In genomic region chr12:12937088-12937487, GRCm38 (mm10) we compare ENCODE assay signal across 8 mouse cellular contexts. TPM values are rescaled to one million over a fixed set of nuclear protein-coding genes. Genes with fewer than 3 reads are reported as not detected.
DNase-seq lines count a peak whose midpoint lies in the region; ATAC-seq lines count a peak whose summit lies in the region.

No protein-coding gene starts in this region.

- 0 out of 2 replicates have a peak overlapping the region, but pooled peaks have one; percentile 17 for H3K27ac ChIP-seq in lung, embryonic 16.5 days (ENCODE audit: low read length)
- peak overlapping the region; percentile 98 for H3K27ac ChIP-seq in neural tube, embryonic 13.5 days (replicated peaks)

- DNase-seq in cerebellum, postnatal 10 days, result peak; percentile 49 to 50
- DNase-seq in cerebellum, adult 9-11 months, result no peak
- DNase-seq in lung, postnatal 14 days, result no peak
- peak; percentile 13 to 15 for DNase-seq in layer of hippocampus, postnatal 25 days (ENCODE audit: extremely low spot score in 1 of 2, low spot score in 1 of 2)
- no peak for DNase-seq in retina, postnatal 1 day
- no peak for DNase-seq in embryo, embryonic 10 days (ENCODE audit: low spot score)

- no peaks in the 10 kb centered on the region for H3K27me3 ChIP-seq in lung, embryonic 16.5 days (ENCODE audit: control insufficient read depth, insufficient read depth, low read depth, low read length)
- H3K27me3 ChIP-seq in neural tube, embryonic 13.5 days, result no peaks in the 10 kb centered on the region

- peak overlapping the region; percentile 91 for H3K4me2 ChIP-seq in lung, embryonic 16.5 days (ENCODE audit: low read depth, low read length)
- peak overlapping the region; percentile 96 for H3K4me2 ChIP-seq in neural tube, embryonic 13.5 days

- H3K9ac ChIP-seq in lung, embryonic 16.5 days (ENCODE audit: low read length), result peak overlapping the region; percentile 82
- H3K9ac ChIP-seq in neural tube, embryonic 13.5 days, result peak overlapping the region; percentile 97

- no peaks in the 10 kb centered on the region for H3K9me3 ChIP-seq in lung, embryonic 16.5 days (ENCODE audit: control insufficient read depth, low read length)
- no peaks in the 10 kb centered on the region for H3K9me3 ChIP-seq in neural tube, embryonic 13.5 days

- ATAC-seq in lung, embryonic 16.5 days (ENCODE audit: low read depth), result no peak
- ATAC-seq in neural tube, embryonic 13.5 days (ENCODE audit: low read depth), result no peak

- H3K4me3 ChIP-seq in lung, embryonic 16.5 days (ENCODE audit: low read length), result peak overlapping the region; percentile 80
- H3K4me3 ChIP-seq in neural tube, embryonic 13.5 days, result peak overlapping the region; percentile 84

- 43% methylated on average over 30 of the region's 30 CpGs for WGBS in lung, embryonic 16.5 days
- 73% methylated on average over 30 of the region's 30 CpGs for WGBS in neural tube, embryonic 13.5 days

- H3K4me1 ChIP-seq in lung, embryonic 16.5 days (replicated peaks; ENCODE audit: control insufficient read depth, insufficient read depth, low read length), result peaks cover 25% of the 10 kb centered on the region
- peaks cover 26% of the 10 kb centered on the region for H3K4me1 ChIP-seq in neural tube, embryonic 13.5 days (replicated peaks)

- 0 out of 2 replicates have a peak, but pooled peaks cover 5% of the 10 kb centered on the region for H3K36me3 ChIP-seq in lung, embryonic 16.5 days (ENCODE audit: control insufficient read depth, insufficient read depth, low read length)
- peaks cover 26% of the 10 kb centered on the region for H3K36me3 ChIP-seq in neural tube, embryonic 13.5 days

RNA-seq across cellular contexts. Expression of gene Mycn, which starts 4.6 kb away (rescaled TPM):
- polyA plus RNA-seq in lung, embryonic 16.5 days (2015; fragmentation: Nextera tagmentation; extraction: Ambion mirVana), result 31.2 and 37.2 TPM in 2 replicates
- 10 to 100 TPM; 12.2 to 14.1 TPM for total RNA-seq in layer of hippocampus, postnatal 25 days (2021)
- 60.3 and 63.4 TPM in 2 replicates for polyA plus RNA-seq in neural tube, embryonic 13.5 days (2015; fragmentation: Nextera tagmentation; extraction: Ambion mirVana)

Comparison
In these comparisons a context has a peak if more than half of its experiments do, and no peak if none do; other contexts are left out.
1. DNase-seq: peak in cerebellum, postnatal 10 days (2 of 2) and layer of hippocampus, postnatal 25 days (2 of 2); none in cerebellum, adult 9-11 months (single experiment), lung, postnatal 14 days (single experiment), retina, postnatal 1 day (single experiment) and embryo, embryonic 10 days (single experiment).